Mouse (Mus musculus) MEL (cell line): ENCODE measurements around the gene Crcp.

Experiments
- CTCF ChIP-seq, 3 experiments: IDR thresholded peaks in 2 of 3; conservative IDR thresholded peaks in 1 of 3; 2 replicates each; pipeline ENCODE4 v1.5.1; 2011 to 2012; ENCODE audit warnings: low read length in 3 of 3, low read depth in 2 of 3, mild to moderate bottlenecking in 2 of 3, improper control_type of control experiment in 1 of 3, inconsistent platforms in 1 of 3, mixed read lengths in 1 of 3, moderate library complexity in 1 of 3; ENCODE audit not compliant: control insufficient read depth in 1 of 3, insufficient read depth in 1 of 3, poor library complexity in 1 of 3, severe bottlenecking in 1 of 3
- EP300 ChIP-seq, 2 experiments: IDR thresholded peaks; 2 replicates each; pipeline ENCODE4 v1.6.1; 2011; ENCODE audit warnings: improper control_type of control experiment in 2 of 2, low read length in 2 of 2, low read depth in 1 of 2, mild to moderate bottlenecking in 1 of 2
- HCFC1 ChIP-seq: IDR thresholded peaks from 2 replicates; pipeline ENCODE4 v1.6.1; 2012; ENCODE audit warnings: low read depth, mild to moderate bottlenecking, inconsistent platforms, low read length, improper control_type of control experiment, moderate library complexity
- KAT2A ChIP-seq: conservative IDR thresholded peaks from 2 replicates; pipeline ENCODE4 v1.6.1; 2012; ENCODE audit warnings: low read depth, low read length, improper control_type of control experiment, inconsistent platforms
- POLR2A ChIP-seq, 2 experiments: IDR thresholded peaks; 2 replicates each; pipeline ENCODE4 v1.6.1; 2011 to 2012; ENCODE audit warnings: low read length in 2 of 2, mild to moderate bottlenecking in 2 of 2, control low read depth in 1 of 2, improper control_type of control experiment in 1 of 2, low read depth in 1 of 2, moderate library complexity in 1 of 2; ENCODE audit not compliant: control insufficient read depth in 1 of 2, insufficient read depth in 1 of 2, poor library complexity in 1 of 2
- RAD21 ChIP-seq: IDR thresholded peaks from 2 replicates; pipeline ENCODE4 v1.6.1; 2011; ENCODE audit warnings: mild to moderate bottlenecking, low read depth, low read length, improper control_type of control experiment
- USF1 ChIP-seq: IDR thresholded peaks from 2 replicates; pipeline ENCODE4 v1.6.1; 2014; ENCODE audit warnings: low read depth, mild to moderate bottlenecking, inconsistent platforms, low read length, improper control_type of control experiment, moderate library complexity
- ZC3H11A ChIP-seq: IDR thresholded peaks from 2 replicates; pipeline ENCODE4 v1.6.1; 2012; ENCODE audit warnings: low read depth, mild to moderate bottlenecking, inconsistent platforms, low read length, improper control_type of control experiment
- ZMIZ1 ChIP-seq: IDR thresholded peaks from 2 replicates; pipeline ENCODE4 v1.6.1; 2012; ENCODE audit warnings: low read depth, mild to moderate bottlenecking, inconsistent platforms, low read length, improper control_type of control experiment, moderate library complexity

- no peak for TF ChIP-seq KAT2A
- TF ChIP-seq CTCF (IDR thresholded peaks at IDR 0.05 in 2 of 3, conservative IDR thresholded peaks at IDR 0.05 in 1 of 3; ENCODE audit: control insufficient read depth in 1 of 3, insufficient read depth in 1 of 3, low read depth in 2 of 3, low read length in 3 of 3, poor library complexity in 1 of 3, severe bottlenecking in 1 of 3), result no peak
- TF ChIP-seq EP300 (IDR thresholded peaks at IDR 0.05; ENCODE audit: low read depth in 1 of 2, low read length in 2 of 2), result no peak
- no peak for TF ChIP-seq HCFC1
- TF ChIP-seq ZMIZ1, result no peak
- no peak for TF ChIP-seq POLR2A (IDR thresholded peaks at IDR 0.05; ENCODE audit: control insufficient read depth in 1 of 2, insufficient read depth in 1 of 2, low read depth in 1 of 2, low read length in 2 of 2, poor library complexity in 1 of 2)
- no peak for TF ChIP-seq USF1
- no peak for TF ChIP-seq RAD21
- no peak for TF ChIP-seq ZC3H11A
These were observed 2.0 kb upstream of the Crcp start for GRCm38 (mm10) chr5:130027134-130027533.
